Mouse (Mus musculus) forebrain, embryonic 11.5 days (tissue): ENCODE measurements at regions not wholly inside any gene's neighbourhood (a gene's known extent, or its start where the extent isn't known, plus 50 kb on each side); places are given as distances from the start of the nearest gene placed in this dataset.

Experiments
- ATAC-seq: fragments of 200-750 bp; cut with Nextera tagmentation; replicated peaks from 2 replicates; pipeline ENCODE4 v1.8.0; 2017; ENCODE audit warnings: moderate TSS enrichment; ENCODE audit not compliant: low FRiP score
- DNase-seq: peaks from one replicate; pipeline ENCODE4 v3.0.0-alpha.2; 2017; ENCODE audit warnings: low spot score
- H3K27ac ChIP-seq: fragments of 300-500 bp; sonication (generic); 2 replicates; pipeline ENCODE4 v1.5.1; 2014; ENCODE audit warnings: low read depth, low read length
- H3K27me3 ChIP-seq: fragments of 300-500 bp; sonication (generic); 2 replicates; pipeline ENCODE4 v1.6.1; 2014; ENCODE audit warnings: mild to moderate bottlenecking, low read length, mixed read lengths; ENCODE audit not compliant: control insufficient read depth, insufficient read depth
- H3K36me3 ChIP-seq: fragments of 300-500 bp; sonication (generic); 2 replicates; pipeline ENCODE4 v1.6.1; 2014; ENCODE audit warnings: mild to moderate bottlenecking, low read length, moderate library complexity, mixed read lengths; ENCODE audit not compliant: control insufficient read depth, insufficient read depth
- H3K4me1 ChIP-seq: fragments of 300-500 bp; sonication (generic); replicated peaks from 2 replicates; pipeline ENCODE4 v1.6.1; 2014; ENCODE audit warnings: low read length, mixed read lengths; ENCODE audit not compliant: control insufficient read depth, insufficient read depth
- H3K4me2 ChIP-seq: fragments of 300-500 bp; sonication (generic); 2 replicates; pipeline ENCODE4 v1.6.1; 2014; ENCODE audit warnings: low read depth, mild to moderate bottlenecking, low read length, moderate library complexity, mixed read lengths; ENCODE audit not compliant: severe bottlenecking
- H3K4me3 ChIP-seq: fragments of 300-500 bp; sonication (generic); 2 replicates; pipeline ENCODE4 v1.5.1; 2014; ENCODE audit warnings: low read depth, low read length
- H3K9ac ChIP-seq: fragments of 300-500 bp; sonication (generic); 2 replicates; pipeline ENCODE4 v1.6.1; 2014; ENCODE audit warnings: low read length
- H3K9me3 ChIP-seq: fragments of 300-500 bp; sonication (generic); 2 replicates; pipeline ENCODE4 v1.6.1; 2016; ENCODE audit warnings: low read length, mixed read lengths; ENCODE audit not compliant: control insufficient read depth
- WGBS: fragments of 180-500 bp; shearing (Covaris S2); extraction: QIAGEN DNeasy Blood & Tissue Kit; methylation state at CpG from one replicate; pipeline ENCODE4 v1.1.7; 2014; 5-methylcytosine and 5-hydroxymethylcytosine counted together

DNA sequence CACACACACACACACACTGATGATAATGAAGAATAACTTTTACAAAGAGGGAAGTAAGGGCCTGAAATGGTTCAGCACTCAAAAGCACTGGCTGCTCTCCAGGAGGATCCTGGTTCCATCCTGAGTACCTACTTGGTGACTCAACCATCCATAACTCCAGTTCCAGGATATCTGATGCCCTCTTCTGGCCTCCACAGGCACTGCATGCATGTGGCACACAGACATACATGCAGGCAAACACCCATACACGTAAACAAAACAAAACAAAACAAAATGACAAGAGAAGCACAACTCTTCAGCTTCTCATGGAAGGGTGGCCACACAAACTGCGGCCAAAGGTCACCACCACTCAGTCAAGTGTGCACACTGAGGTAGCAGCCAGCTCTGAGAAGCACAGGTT lies 222.6 kb downstream of the Cdc5l start:
- DNase-seq (no peak), ATAC-seq (no peak)
- Histone ChIP-seq H3K4me2 (no peak overlapping the region), H3K4me1 (no peaks in the 10 kb centered on the region), H3K27ac (no peak overlapping the region), H3K36me3 (no peaks in the 10 kb centered on the region), H3K9ac (no peak overlapping the region), H3K9me3 (no peaks in the 10 kb centered on the region), H3K4me3 (no peak overlapping the region), H3K27me3 (no peaks in the 10 kb centered on the region)
- WGBS: 85% methylated on average over 2 of the region's 2 CpGs

DNA sequence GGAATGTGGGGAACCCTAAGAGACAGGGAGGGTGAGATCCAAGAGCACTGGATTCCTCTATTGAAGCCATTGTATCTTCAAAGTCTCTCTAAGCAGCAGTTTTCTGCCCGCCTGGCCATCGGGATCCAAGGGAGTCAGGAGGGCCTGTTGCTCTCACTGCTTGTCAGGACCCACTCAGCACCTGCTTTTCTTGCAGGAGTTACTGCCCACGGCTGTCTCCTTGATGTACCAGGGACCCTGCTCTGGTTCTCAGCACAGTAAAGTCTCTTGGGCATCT lies 224.2 kb downstream of the Cdc5l start:
- Histone ChIP-seq H3K4me1 (no peaks in the 10 kb centered on the region), H3K4me2 (no peak overlapping the region), H3K27ac (no peak overlapping the region), H3K36me3 (no peaks in the 10 kb centered on the region), H3K4me3 (no peak overlapping the region), H3K9ac (no peak overlapping the region), H3K9me3 (no peaks in the 10 kb centered on the region), H3K27me3 (no peaks in the 10 kb centered on the region)
- no peak for DNase-seq
- no peak for ATAC-seq
- WGBS: 76% methylated on average over 3 of the region's 3 CpGs

DNA sequence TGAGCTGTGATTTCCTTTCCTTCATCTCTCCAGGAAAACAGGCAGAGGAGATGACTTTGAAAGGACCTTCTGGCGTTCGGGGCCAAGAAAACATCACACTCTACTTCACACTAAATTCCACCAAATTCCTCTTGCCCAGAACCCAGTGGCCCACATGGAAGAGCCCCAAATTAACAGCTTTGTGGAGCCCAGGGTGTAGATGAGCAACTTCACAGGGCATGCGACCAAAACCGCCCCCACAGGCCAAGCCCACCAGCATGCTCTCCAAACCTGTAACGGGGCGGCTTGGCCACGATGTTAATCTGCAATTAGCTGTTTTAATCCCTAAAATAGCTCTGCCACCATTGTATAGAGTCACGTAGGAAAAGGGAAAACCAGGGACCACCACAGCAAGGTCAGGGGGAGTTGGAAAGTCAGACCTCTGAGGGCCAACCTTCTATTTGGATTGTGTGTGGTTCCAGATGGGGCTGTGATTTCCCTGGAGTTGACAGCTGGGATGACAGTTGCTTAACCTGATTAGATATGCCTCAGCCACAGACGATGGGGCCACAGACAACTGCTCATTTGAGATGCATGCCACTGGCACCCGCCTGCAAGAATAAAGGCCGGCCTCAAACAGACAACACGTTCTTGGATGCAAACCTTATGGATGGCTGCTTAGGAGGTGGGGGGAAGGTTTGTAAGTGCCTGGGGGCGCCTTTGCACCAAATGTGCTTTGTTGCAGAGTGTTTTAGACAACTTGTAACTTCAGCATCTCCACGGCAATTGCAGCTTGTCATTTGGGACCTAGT lies 224.7 kb downstream of the Cdc5l start:
- Histone ChIP-seq H3K4me2 (no peak overlapping the region), H3K27ac (no peak overlapping the region), H3K36me3 (no peaks in the 10 kb centered on the region), H3K9ac (no peak overlapping the region), H3K9me3 (no peaks in the 10 kb centered on the region), H3K4me1 (no peaks in the 10 kb centered on the region), H3K27me3 (no peaks in the 10 kb centered on the region), H3K4me3 (no peak overlapping the region)
- ATAC-seq (no peak), DNase-seq (no peak)
- 57% methylated on average over 14 of the region's 14 CpGs for WGBS

DNA sequence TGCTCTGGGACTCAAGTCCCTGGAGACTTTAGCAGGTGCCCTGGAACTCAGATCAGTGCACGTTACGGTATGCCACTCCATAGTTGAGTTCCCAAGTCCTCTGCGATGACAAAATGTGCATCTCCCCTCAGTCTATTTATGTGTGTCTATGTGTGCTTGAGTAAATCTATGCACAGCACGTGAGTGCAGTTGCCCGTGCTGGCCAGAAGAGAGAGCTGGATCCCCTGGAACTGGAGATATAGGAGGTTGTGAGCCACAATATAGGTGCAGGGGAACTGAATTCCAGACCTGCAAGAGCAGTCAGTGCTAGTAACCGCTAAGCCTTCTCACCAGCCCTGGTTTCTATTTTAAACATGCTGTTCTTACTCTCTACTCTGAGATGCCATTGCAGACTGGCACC lies 237.8 kb downstream of the Cdc5l start:
- Histone ChIP-seq H3K9ac (no peak overlapping the region), H3K4me3 (no peak overlapping the region), H3K4me2 (no peak overlapping the region), H3K4me1 (no peaks in the 10 kb centered on the region), H3K27me3 (no peaks in the 10 kb centered on the region), H3K27ac (no peak overlapping the region), H3K36me3 (no peaks in the 10 kb centered on the region), H3K9me3 (no peaks in the 10 kb centered on the region)
- DNase-seq (no peak), ATAC-seq (no peak)
- 93% methylated on average over 6 of the region's 6 CpGs for WGBS

DNA sequence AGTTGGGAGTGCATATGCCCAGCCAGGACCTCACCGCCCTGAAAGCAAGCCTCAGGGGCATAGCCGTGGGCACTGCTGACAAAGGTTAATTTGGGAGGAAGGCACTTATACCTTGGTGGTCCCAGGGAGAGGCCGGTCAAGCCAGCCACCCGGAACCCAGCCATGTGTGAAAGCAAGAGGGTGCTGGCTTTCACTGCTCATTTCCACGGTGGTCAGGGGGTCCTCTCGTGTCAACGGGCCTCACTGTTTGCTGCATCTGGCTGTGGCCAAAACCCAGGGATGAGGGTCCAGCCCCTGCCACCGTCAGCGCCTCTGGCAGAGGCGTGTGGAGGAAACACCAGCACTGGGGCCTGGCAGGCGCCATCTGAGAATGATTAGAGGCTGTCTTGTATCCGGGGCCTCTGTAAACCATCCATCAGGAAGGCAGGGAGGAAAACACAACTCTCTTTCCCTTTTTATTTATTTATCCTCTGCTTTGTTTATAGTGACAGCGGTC lies 238.7 kb downstream of the Cdc5l start:
- no peak overlapping the region for H3K9ac ChIP-seq
- H3K27me3 ChIP-seq: no peaks in the 10 kb centered on the region
- H3K4me1 ChIP-seq: no peaks in the 10 kb centered on the region
- 73% methylated on average over 12 of the region's 13 CpGs for WGBS
- DNase-seq: no peak
- no peak overlapping the region for H3K4me2 ChIP-seq
- ATAC-seq: no peak
- no peaks in the 10 kb centered on the region for H3K36me3 ChIP-seq
- no peak overlapping the region for H3K4me3 ChIP-seq
- H3K9me3 ChIP-seq: no peaks in the 10 kb centered on the region
- H3K27ac ChIP-seq: no peak overlapping the region

DNA sequence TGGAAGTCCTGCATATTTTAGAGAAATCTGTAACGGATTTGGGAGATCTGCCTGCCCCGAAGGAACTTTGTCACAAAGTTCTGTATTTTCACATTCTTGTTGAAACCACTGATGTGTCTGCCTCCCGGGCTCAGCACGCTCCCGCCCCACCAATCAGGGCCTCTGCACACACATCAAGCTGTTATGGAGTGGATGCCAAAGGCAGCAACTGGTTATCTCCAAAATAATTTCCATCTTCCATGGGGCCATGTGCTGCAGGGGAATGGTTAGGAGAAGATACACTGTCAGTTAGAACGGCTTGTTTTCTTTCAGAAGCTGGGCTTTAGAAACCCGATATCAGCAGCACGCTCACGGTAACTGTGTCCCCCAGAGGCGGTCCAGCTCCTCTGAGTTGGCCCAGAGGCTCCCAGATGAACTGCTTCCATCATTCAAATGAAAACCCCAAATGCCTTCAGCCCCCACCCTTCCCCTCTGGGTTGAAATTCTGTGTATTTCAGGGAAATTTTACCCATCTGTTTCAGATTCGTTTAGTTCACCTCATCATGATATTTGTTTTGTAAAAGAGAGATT lies 240.0 kb downstream of the Cdc5l start:
- no peak overlapping the region for H3K27ac ChIP-seq

DNA sequence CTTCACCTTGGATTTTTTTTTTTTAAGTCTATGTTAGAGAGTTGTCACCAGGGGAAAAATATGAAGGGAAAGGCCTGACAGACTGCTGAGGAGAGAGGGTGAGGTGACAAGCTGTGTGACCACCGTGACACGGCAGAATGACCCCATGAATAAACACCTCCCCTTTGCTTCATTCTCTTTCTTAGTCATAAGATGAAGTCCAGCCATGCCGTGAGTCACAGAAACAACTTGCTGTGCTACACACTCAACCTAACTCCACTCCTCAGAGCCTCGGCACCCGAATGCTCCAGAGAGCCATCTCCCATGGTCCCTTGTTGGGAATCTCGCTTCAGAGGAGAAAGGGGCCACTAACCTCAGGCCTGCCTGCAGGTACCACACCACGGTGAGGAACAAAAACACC lies 246.1 kb downstream of the Cdc5l start:
- 84% methylated on average over 7 of the region's 7 CpGs for WGBS
- Histone ChIP-seq H3K4me1 (no peaks in the 10 kb centered on the region), H3K4me2 (no peak overlapping the region), H3K36me3 (no peaks in the 10 kb centered on the region), H3K27me3 (no peaks in the 10 kb centered on the region), H3K9me3 (no peaks in the 10 kb centered on the region), H3K27ac (no peak overlapping the region), H3K9ac (no peak overlapping the region), H3K4me3 (no peak overlapping the region)
- no peak for DNase-seq
- ATAC-seq: no peak

More for the DNA sequence above, 240.0 kb downstream of the Cdc5l start:
- no peak for ATAC-seq
- H3K27me3 ChIP-seq: no peaks in the 10 kb centered on the region
- no peaks in the 10 kb centered on the region for H3K36me3 ChIP-seq
- no peaks in the 10 kb centered on the region for H3K9me3 ChIP-seq
- no peak overlapping the region for H3K9ac ChIP-seq
- 69% methylated on average over 11 of the region's 11 CpGs for WGBS
- no peak for DNase-seq
- no peak overlapping the region for H3K4me2 ChIP-seq
- no peaks in the 10 kb centered on the region for H3K4me1 ChIP-seq
- H3K4me3 ChIP-seq: no peak overlapping the region

DNA sequence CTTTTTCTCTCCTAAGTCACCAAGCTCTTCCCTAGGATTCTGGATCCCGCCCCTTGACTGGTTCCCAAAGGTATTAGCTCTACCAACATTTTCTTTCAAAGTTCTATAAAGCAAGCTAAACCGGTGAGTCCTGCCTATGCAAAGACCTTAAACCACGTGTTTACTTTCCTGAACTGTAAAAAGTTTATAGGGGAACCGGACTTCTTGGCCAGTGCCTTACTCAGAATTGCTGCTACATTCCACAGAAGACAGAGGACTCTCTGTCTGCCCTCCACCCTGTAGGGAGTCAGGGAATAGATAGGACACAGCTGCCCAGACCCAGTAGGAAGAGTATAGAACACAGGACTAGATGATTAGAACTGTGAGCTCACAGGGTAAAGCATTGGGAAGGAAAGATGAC lies 257.2 kb downstream of the Cdc5l start:
- 84% methylated on average over 4 of the region's 4 CpGs for WGBS
- no peaks in the 10 kb centered on the region for H3K36me3 ChIP-seq
- DNase-seq: no peak
- H3K27me3 ChIP-seq: no peaks in the 10 kb centered on the region
- ATAC-seq: no peak
- H3K27ac ChIP-seq: no peak overlapping the region
- no peak overlapping the region for H3K4me2 ChIP-seq
- H3K9me3 ChIP-seq: no peaks in the 10 kb centered on the region
- H3K9ac ChIP-seq: no peak overlapping the region
- H3K4me3 ChIP-seq: no peak overlapping the region
- H3K4me1 ChIP-seq: no peaks in the 10 kb centered on the region
